Mouse (Mus musculus): ENCODE results near the gene Ntpcr.

GRCm38 (mm10) chr8:125768079-125768478 is 38.3 kb downstream of the Ntpcr start:
- TF ChIP-seq POLR2A (IDR thresholded peaks at IDR 0.05; ENCODE audit: borderline replicate concordance, control insufficient read depth, low read depth, low read length): no peak
- TF ChIP-seq CTCF (IDR thresholded peaks at IDR 0.05; ENCODE audit: control insufficient read depth, insufficient read depth, low read length): no peak
